Mouse (Mus musculus): ENCODE results near the gene Tor4a. TPM values are rescaled to one million over a fixed set of nuclear protein-coding genes. Genes with fewer than 3 reads are reported as not detected.

Tor4a gene
- total and polyA plus RNA-seq, 3 experiments = 21.9 to 60.0 (median 24.2) TPM

DNA sequence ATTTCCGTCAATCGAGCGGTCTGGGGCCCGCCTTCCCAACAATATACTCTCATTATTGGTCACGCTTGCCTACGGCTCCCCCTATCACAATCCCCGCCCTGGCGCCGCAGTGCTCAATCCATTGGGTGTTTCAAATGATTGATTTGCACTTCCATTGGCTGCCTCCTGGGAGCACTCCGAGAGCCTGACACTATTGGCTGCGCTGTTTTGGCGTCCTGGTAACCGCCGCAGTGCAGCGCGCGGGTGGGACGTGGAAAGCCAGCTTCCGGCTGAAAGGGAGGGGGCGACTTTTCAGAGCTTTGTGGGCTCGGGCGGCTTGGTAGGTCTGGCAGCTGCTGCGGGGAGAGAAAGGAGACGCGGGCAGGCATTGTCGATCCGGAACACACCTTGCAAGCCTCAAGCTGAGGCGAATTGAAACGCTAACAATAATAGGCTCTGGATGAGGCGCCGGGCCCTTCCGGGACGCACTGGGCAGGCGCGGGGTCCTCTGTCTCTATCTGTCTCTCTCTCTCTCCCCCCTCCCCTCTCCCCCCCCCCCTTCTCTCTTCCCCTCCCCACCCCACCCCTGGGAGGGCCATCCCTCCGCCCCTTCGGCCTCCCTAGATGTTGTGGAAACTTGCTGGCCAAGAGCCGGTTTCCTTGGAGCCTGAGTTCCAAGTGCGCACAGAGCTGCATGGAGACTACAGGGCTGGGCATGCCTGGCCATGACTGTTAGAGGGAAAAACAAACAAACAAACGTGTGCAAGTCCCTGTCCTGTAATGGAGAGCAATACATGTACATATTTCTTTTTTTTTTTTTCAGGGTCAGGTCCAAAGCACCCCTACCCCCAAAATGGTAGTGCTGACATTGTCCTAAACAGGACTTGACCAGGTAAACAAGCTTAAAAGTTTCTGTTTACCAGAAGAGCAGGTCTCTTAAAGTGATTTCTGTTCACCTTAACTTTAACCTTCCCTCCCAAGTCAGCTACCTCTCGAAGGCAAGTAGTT lies 28.4 kb upstream of the Tor4a start:
- peak; percentile 99 for DNase-seq

DNA sequence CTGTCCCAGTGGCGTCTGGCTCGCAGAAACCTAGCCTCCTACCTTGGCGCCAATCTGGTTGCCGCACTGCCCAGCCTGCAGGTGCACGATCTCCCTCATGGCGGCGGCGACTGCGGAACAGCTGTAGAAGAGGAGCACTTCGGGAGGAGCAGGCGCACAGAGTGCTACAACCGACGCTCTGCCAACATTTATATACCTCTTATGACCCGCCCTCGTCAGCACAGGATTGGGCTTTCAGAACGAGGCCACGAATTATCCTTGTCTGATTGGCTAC lies 27.7 kb upstream of the Tor4a start, which contains the start of gene Tubb4b:
Gene Tubb4b, minus strand, starts transcription at position 211 of the 274 bp plus-strand sequence.
- no peak for DNase-seq

DNA sequence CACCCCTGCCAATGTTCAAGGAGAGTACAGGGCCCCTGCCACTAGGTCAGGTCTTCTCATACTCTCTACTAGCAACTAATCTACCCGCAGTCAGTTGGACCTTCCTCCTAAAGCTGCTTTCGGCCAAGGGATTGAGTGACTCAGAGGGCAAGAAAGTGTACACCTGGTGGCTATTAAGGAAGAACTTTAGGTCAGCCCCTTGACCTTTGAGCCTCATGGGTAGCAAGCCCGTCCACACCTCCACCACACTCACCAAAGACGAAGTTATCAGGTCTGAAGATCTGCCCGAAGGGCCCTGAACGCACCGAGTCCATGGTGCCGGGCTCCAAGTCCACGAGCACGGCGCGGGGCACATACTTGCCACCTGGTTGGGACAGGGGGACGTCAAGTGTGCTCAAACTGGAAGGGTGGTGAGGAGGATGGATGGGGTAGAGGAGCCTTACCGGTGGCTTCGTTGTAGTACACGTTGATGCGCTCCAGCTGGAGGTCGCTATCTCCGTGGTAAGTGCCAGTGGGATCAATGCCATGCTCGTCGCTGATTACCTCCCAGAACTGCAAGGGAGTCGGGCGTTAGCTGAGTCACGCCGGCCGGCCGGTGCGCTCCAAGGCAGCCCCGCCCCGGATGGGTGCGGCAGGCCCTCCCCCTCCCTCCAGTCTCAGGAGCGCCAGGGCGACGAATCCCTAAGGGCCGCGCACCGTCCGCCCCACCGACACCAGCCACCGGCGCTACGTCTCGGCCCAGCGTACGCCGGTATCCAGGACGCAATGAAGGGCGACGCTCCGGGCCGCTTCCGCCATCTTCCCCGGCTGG lies 27.2 kb upstream of the Tor4a start:
- DNase-seq = peak; percentile 94

DNA sequence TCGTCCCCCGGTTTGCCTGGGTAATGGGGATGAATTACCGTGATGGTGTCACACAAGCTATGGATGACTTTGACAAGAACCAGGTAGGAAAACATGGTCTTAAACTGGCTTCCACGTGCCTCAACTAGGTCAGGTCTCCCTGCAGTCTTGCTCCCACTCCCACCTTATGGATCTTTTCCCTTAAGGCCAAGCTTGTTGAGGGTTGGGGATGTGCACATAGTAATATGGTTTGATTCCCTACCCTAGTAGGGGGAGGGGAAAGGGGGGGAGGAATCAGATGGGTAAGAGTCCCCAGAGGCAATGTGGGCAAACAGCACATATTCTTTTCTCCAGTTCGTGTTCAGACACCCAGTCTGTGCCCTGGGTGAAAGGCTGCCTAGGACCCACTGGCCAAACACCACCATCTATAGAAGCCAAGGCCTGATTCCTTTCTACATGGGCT lies 24.7 kb upstream of the Tor4a start:
- no peak for DNase-seq

DNA sequence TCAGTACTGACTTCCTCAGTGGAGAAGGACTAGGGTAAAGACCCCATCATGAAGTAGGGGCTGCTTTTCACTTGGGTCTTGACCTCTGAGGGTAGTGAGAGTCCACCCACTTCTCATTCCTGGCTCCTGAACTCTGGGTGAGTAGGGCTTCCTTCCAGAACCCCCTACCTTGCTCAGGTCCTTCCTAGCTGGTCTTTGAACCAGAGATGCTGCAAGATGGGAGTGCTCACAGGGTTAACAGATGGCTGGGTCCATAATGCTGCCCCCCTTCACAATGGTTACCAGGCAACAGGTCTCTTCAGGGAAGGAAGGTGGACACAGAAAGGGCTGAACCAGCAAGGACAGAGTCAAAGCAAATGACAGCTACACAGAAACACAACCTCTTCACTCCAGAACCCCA lies 21.8 kb upstream of the Tor4a start, which contains the start of gene Fam166a:
Gene Fam166a, plus strand, starts transcription at position 301 of the 400 bp plus-strand sequence.
- DNase-seq = no peak

DNA sequence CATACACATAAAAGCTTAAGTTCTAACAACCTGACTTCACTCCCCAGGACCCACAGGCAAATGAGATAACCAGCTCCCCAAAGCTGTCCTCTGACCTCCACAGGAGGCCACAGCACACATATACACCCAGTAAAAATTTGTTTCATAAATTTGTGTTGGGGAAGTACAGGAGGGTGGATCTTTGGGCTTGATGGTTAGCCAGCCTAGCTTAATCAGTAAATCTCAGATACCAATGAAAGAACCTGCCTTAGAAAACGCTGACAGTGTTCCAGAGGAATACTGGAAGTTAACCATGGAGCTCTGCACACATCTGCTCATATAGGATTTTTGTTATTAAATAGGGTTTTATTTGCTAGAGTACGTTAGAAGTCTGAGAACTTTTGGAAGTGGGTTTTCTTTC lies 21.0 kb upstream of the Tor4a start:
- no peak for DNase-seq

DNA sequence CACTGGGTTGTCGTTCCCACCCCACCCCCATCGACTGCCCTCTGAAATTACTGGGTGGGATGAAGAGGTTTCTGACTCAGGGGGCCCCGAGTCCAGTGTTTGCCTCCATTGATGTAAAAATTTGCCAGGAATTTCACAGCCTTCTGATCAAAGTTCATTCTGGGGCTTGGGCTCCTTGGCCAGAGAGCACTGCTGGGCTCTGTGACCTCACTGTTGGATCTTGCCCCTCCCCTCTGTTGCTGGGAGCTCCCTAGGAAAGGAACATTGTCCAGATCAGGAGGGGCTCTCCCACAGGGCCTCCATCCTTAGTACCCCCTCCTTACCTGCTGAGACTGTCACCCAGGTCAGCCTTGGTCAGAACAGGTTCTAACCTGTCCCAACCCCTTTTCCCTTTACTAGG lies 17.8 kb upstream of the Tor4a start, which contains the start of gene Stpg3:
Gene Stpg3, minus strand, starts transcription at position 194 of the 400 bp plus-strand sequence.
- no peak for DNase-seq

DNA sequence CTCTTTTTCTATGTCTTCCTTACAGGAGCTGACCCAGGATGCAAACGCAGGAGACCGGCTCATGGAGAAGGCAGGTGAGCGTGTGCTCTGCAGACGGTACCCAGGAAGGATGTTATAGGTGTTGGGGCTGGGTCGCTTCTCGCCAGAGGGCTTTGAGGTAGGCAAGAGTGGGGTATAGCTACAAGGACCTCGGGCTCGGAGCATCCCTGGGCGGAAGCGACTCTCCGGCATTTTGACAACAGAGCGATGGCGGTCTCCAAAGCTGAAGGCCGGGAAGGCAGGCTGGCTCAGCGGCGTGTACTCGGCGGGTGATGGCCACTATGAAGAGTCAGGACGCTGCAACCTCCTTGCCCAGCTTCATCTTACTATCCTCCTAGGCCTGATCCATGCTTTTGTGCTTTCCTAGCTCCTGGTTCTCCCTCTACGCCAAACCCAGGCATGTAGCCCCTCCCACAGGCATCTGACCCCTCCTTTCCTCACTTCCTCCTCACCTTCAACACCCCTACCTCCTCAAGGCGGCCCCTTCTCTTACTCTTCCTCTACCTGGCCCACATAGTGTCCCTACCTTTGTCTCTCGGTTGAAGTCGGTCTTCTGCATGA lies 16.7 kb upstream of the Tor4a start:
- no peak for DNase-seq

DNA sequence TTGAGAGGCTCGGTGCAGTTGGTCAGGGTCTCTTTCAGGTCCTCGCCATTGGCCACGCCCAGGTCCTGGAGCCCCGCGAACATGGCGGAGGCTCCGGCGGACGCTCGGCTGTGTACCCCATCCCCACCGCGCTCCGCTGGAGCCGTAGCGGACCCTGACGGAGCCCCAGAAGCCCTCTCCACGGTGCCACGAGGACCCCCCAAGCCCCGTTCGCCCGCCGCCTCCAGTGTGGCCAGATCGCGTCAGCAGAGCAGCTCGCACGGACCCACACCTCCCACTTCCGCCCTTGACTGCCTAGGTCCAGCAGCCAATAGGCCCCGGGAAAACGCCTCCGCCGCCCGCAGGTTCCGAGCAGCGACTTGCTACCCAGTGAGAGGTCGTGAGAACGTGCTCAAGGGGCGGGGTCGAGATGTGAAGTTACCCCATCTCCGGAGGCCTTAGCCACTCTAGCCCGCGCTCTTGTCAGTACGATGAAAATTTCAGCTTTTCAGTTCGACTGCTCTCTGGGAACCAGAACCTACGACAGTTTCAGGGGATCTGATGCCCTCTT lies 14.5 kb upstream of the Tor4a start, which contains the start of gene Nelfb:
Gene Nelfb, minus strand, starts transcription at position 369 of the 550 bp plus-strand sequence.
- peak; percentile 95 for DNase-seq

DNA sequence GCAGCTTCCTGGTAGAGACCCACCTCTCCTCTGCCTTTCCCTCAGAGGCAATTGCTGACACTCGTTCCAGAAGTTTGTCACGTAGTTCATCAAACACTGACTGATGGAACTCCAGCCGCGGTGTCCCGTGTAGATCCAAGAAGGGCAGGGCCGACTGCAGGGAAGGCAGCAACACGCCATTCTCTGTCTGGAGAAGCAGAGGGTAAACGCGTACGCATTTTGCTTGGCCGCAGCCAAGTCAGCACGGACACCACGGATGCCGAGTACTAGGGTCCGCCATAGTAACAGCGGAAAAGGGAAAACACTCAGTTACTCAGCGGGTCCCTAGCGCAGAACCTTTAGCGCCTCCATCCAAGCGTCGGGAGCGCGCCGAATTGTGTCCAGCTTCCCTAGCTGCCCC lies 14.0 kb upstream of the Tor4a start:
- DNase-seq = no peak

DNA sequence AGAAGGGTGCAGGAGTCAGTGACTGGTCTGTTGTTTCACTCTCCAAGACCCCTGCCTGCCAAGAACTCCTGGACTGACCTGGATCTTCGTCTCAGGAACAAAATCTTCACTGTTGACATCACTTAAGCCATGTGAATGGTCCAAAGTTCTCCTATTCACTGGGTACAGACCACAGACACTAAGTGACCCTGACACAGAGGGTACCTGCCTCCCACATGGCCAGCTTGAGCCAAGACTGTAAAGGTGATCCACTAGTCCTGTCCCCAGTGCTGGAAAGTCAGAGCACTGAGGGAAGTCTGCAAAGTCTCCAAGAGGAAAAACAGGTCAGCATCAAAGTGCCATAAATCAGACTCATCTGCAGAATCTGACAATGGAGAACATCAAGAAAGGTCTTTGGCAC lies 10.9 kb upstream of the Tor4a start:
- DNase-seq = no peak

DNA sequence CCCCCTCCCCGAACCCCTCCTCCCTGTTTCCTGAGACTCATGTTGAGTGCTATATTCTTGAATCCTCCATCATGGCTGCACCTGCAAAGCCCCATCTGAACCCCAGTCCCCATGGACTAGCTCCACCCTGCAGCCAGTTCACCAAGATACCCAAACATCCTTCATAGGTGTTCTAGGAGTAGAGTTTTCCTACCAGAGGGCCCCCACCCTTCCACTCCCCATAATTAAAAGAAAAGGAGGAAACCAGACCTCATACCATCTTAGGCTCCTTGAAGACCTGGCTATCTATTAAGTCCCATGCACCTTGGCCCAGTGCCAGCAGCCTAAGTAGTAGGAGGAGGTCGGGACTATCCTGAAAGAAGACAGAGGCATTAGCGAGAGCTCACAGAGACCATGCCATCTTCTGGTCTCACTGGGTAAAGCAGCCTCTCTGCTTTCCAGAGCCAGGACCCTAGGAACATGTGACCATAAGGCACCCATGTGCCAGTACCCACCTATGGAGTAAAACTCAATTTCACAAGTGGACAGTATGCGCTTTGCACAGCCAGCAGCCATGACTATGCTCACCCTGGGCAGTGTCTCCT lies 7.0 kb upstream of the Tor4a start:
- DNase-seq = no peak

DNA sequence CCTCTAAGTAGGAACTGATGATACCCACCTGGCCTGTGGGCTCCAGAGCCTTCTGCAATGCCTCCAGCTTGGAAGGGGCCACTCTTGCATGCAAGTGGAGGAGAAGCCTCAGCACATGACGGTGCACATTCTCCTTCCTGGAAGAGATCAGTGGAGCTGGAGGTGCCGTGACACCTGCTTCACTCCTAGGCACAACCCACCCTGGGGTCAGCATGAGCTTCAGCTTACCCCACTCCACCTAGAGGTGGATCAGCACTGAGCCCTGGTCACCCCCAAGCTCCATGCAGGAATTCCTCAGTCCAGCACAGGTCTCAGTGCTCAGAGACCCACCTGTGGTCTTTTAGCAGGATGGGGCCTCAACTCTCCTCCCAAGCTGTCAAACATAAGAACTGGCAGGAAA lies 3.9 kb upstream of the Tor4a start:
- no peak for DNase-seq

DNA sequence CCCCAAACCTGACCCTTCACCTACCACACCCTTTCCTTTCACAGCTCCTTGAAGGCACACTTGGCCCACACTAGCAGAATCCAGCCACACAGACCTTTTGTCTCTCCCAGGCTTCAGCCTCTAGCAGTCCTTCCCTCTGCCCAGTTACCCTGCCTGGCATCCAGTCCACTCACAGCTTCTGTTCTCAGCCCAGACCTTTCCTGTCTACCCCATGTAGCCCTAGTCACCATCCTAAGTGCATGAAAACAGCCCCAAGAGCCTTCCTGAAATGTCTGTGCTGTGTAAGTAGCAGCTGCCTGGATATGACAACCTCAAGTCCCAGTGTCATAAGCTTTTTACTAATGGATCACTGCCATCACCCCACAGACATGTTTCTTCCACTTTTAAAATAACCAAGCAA lies 1.3 kb upstream of the Tor4a start:
- DNase-seq = no peak

DNA sequence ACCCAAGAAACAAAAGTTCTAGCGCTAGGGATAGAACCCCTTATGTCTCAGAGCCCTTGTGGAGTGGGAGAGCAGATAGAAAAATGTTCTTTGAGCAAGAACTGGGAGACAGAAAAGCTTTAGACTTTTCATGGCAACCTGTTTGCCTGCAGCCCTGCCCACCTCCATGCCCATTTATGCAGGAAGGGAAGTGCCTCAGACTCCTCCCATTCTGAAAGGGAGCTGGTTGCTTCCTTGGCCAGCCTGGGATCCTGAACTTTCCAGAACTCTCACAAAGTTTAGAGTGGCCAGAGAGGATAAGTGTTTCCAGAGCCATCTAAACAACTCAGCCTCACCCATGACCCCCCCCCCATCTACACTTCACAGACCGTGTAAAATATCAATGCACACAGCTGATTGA lies 505 bp upstream of the Tor4a start:
- DNase-seq = no peak

DNA sequence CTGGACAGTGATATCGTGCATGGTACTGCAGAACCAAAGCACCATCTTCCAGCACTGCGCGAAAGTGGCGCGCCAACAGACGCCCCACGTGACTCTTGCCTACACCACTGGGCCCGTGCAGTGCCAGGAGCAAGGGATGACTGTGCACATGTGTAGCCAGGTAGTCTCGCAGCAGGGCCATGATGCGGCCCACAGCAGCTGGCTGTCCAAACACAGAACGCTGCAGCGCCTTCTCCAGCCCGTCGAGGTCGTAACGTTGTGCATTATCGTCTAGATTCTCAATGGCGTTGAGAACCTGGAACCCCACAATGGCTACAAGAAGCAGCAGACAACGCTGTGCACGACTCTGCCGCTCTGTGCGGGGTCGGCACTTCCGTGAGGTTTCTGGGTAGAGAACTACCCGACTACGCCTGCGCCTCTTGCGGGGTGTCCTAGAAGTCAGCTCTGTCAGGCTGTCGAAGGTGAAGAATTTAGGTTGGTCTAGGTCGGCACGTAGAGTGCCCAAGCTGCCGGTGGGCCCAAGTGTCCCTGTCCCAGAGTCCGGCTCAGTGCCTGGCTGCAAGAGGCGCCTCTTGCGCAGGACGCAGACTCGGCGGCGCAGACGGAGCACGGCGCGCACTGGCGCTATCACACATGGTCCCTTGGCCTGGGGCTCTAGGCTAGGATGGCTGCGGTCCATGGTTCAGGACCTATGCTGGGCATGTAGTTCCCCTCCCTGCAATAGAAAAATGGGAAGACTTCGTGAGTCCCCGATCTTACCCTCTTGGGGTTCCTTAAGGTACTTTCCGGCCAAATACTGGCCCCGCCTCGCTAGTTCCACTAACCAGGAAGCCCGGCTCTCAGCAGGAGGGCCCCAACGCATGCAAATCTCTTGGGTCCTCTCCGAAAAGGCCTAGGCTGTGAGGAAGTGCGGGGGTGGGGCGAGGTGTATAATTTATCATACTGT lies 1.2 kb downstream of the Tor4a start:
- DNase-seq = peak; percentile 89

DNA sequence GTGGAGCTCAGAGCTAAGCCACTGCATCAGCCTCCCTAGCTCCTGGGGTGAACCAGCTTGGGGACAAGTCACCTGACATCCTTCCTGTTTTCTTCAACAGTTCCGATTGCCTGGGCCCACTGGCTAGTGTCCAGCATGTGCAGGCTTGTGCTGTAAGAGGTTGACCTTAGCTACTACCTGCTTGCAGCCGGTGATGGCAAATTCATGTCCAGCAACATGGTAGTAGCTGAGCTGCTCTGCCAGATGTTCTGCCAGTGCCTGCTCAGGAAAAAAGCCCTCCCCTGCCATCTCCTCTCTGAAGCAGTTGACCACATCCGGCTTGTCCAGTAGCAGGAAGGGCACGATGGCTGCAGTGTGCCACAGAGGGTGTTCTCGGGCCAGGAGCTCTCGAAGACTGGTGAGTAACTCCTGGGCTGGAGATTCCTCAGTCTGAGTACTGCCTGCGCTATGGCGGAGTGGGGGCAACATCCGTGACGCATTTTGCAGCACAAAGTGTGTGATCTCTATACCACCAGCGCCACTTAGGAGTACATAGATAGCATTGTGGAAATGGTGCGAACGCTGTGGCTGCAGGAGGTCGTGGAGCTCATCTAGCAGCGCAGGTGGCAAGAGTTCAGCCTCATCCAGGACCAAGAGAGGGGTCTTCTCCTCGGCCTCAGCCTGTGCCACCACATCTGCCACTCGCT lies 2.1 kb downstream of the Tor4a start:
- peak; percentile 30 for DNase-seq

DNA sequence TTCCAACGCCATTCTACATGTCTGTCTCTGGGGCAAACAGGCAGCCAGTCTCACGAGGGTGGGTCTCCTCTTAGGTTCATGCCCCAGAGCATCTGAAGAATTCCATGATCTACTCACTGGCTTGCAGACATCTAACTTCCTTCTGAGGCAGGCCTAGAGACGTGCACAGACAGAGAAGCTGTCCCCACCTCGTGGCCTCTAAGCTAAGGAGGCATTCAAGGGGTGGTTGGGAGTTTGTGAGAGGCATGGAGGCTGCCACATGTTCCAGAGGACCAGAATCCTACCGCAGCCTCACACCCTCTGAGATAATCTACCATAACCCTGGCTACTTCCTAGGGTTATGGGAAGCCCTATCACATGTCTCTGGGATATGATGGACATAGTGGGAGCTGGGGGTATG lies 2.7 kb downstream of the Tor4a start:
- no peak for DNase-seq

DNA sequence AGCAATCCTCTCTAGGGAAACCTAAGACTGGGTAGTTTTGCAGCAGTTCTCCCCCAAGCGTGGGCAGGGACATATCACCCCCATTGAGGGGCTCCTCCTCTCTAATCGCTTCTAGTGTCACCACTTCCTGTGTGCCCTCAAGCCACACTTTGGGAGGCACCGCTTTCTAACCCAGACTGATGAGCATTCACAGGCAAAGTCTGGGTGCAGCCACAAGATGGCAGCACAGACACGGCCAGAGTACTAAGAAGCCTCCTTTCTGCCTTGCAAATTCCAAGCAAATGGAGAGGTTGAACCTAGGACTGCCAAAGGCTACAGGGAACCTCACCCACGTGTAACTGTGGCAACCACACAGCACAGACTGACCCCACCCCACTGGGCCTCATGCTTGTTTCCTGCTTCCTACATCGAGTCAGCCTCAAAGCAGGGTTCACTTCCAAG lies 3.3 kb downstream of the Tor4a start:
- peak; percentile 85 for DNase-seq

DNA sequence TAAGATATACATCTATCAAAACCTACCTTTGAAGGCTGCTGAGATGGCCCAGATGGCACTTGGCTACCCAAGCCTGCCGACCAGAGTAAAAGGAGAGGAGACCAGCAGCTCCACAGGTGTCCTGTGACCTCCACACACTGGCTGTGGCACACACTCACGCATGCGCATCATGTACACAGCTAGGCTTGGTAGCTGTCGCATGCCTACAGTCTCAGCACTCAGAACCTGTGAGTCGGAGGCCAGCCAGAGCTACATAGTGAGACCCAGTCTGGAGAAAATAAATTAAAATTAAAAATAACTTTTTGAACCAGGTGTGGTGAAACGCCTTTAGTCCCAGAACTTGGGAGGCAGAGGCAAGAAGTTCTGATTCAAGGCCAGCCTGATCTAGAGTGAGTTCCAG lies 8.8 kb downstream of the Tor4a start:
- no peak for DNase-seq
